In the genomic region with DNA sequence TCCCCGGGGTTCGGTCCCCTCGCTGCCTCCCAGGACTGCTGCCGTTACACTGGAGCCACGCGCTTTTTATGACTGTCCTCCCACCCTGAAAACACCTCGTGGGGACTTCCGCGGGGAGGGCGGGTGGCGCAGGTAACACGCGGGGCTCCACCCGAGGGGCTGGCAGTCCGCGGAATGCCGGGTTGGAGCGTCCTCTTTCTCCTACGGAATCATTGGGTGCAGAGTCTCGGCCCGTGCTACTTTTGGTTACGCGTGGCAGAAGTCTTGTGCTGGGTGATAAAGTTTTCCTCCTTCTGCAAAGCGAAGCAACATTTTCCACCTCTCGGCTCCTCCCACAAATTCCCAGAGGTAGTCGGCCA, we compare ENCODE assay signal across 8 mouse cellular contexts. TPM values are rescaled to one million over a fixed set of nuclear protein-coding genes. Genes with fewer than 3 reads are reported as not detected.
A peak's percentile ranks its signal among the peaks of the same experiment; 100 is the strongest.
DNase-seq lines count a peak whose midpoint lies in the region; ATAC-seq and TF ChIP-seq lines count a peak whose summit lies in the region.

No protein-coding gene starts in this region.

- under 1% methylated on average over 26 of the region's 26 CpGs for WGBS in kidney, postnatal 0 days
- under 1% methylated on average over 26 of the region's 26 CpGs for whole genome bisulfite sequencing in forebrain, embryonic 14.5 days
- under 1% methylated on average over 26 of the region's 26 CpGs for WGBS in limb, embryonic 11.5 days
- WGBS in midbrain, postnatal 0 days, result under 1% methylated on average over 26 of the region's 26 CpGs

- no peak for TF ChIP-seq EP300 in MEL (IDR thresholded peaks at IDR 0.05; ENCODE audit: low read depth in 1 of 2, low read length in 2 of 2)

- TF ChIP-seq CTCF in kidney, postnatal 0 days (IDR thresholded peaks at IDR 0.05; ENCODE audit: low read depth), result no peak
- no peak for TF ChIP-seq CTCF in MEL (IDR thresholded peaks at IDR 0.05 in 2 of 3, conservative IDR thresholded peaks at IDR 0.05 in 1 of 3; ENCODE audit: control insufficient read depth in 1 of 3, insufficient read depth in 1 of 3, low read depth in 2 of 3, low read length in 3 of 3, poor library complexity in 1 of 3, severe bottlenecking in 1 of 3)
- TF ChIP-seq CTCF in midbrain, postnatal 0 days (IDR thresholded peaks at IDR 0.05), result no peak

- peaks cover 24% of the 10 kb centered on the region for H3K79me2 ChIP-seq in MEL (ENCODE audit: control insufficient read depth, insufficient read depth, low read length, poor library complexity)

- TF ChIP-seq POLR2A in MEL (IDR thresholded peaks at IDR 0.05; ENCODE audit: control insufficient read depth in 1 of 2, insufficient read depth in 1 of 2, low read depth in 1 of 2, low read length in 2 of 2, poor library complexity in 1 of 2), result no peak

- H3K9me3 ChIP-seq in kidney, postnatal 0 days (replicated peaks; ENCODE audit: low read length), result no peaks in the 10 kb centered on the region
- no peaks in the 10 kb centered on the region for H3K9me3 ChIP-seq in MEL (replicated peaks; ENCODE audit: insufficient read depth, low read length)
- no peaks in the 10 kb centered on the region for H3K9me3 ChIP-seq in forebrain, embryonic 14.5 days (replicated peaks; ENCODE audit: control insufficient read depth, low read length)
- H3K9me3 ChIP-seq in limb, embryonic 11.5 days (ENCODE audit: control insufficient read depth, low read length), result no peaks in the 10 kb centered on the region
- no peaks in the 10 kb centered on the region for H3K9me3 ChIP-seq in midbrain, postnatal 0 days (ENCODE audit: low read length)

- H3K27me3 ChIP-seq in kidney, postnatal 0 days (ENCODE audit: insufficient read depth, low read length), result no peaks in the 10 kb centered on the region
- H3K27me3 ChIP-seq in MEL (ENCODE audit: control insufficient read depth in 1 of 2, insufficient read depth in 2 of 2, low read length in 2 of 2), result no peaks in the 10 kb centered on the region
- H3K27me3 ChIP-seq in forebrain, embryonic 14.5 days (replicated peaks; ENCODE audit: control insufficient read depth, insufficient read depth, low read length), result peaks cover 35% of the 10 kb centered on the region
- H3K27me3 ChIP-seq in limb, embryonic 11.5 days (ENCODE audit: control insufficient read depth, insufficient read depth, low read length), result peaks cover 36% of the 10 kb centered on the region
- peaks cover 12% of the 10 kb centered on the region for H3K27me3 ChIP-seq in midbrain, postnatal 0 days (ENCODE audit: insufficient read depth, low read length)

- peak; percentile 21; the same call in 1 of the 2 replicates for ATAC-seq in kidney, postnatal 0 days (replicated peaks; ENCODE audit: low FRiP score, low read depth)
- ATAC-seq in forebrain, embryonic 14.5 days, result peak; percentile 10; the same call in 1 of the 2 replicates
- no peak for ATAC-seq in limb, embryonic 11.5 days (ENCODE audit: insufficient number of reproducible peaks, low FRiP score, low TSS enrichment, low read depth)
- no peak for ATAC-seq in midbrain, postnatal 0 days (ENCODE audit: low FRiP score)

- no peak for TF ChIP-seq RAD21 in MEL (IDR thresholded peaks at IDR 0.05; ENCODE audit: low read depth, low read length)

- peaks cover 13% of the 10 kb centered on the region for H3K4me1 ChIP-seq in kidney, postnatal 0 days (replicated peaks; ENCODE audit: insufficient read depth, low read length)
- H3K4me1 ChIP-seq in MEL (ENCODE audit: control insufficient read depth in 1 of 2, insufficient read depth in 2 of 2, low read length in 2 of 2), result peaks cover 6 to 23% of the 10 kb centered on the region in 2 experiments; a peak in 3 of 4 replicates
- peaks cover 10% of the 10 kb centered on the region for H3K4me1 ChIP-seq in forebrain, embryonic 14.5 days (ENCODE audit: control insufficient read depth, insufficient read depth, low read length)
- peaks cover 7% of the 10 kb centered on the region; the same call in 1 of the 2 replicates for H3K4me1 ChIP-seq in limb, embryonic 11.5 days (ENCODE audit: control insufficient read depth, insufficient read depth, low read length)
- H3K4me1 ChIP-seq in midbrain, postnatal 0 days (ENCODE audit: insufficient read depth, low read length), result no peaks in the 10 kb centered on the region

- H3K4me2 ChIP-seq in kidney, postnatal 0 days (ENCODE audit: low read length), result peak overlapping the region; percentile 100
- H3K4me2 ChIP-seq in forebrain, embryonic 14.5 days (ENCODE audit: low read length), result peak overlapping the region; percentile 99
- H3K4me2 ChIP-seq in limb, embryonic 11.5 days (ENCODE audit: low read depth, severe bottlenecking), result peak overlapping the region; percentile 97
- peak overlapping the region; percentile 100 for H3K4me2 ChIP-seq in midbrain, postnatal 0 days (ENCODE audit: low read depth, low read length, poor library complexity, severe bottlenecking)

- H3K27ac ChIP-seq in kidney, postnatal 0 days, result peak overlapping the region; percentile 77
- peak overlapping the region; percentile 62 for H3K27ac ChIP-seq in MEL (ENCODE audit: control insufficient read depth, low read depth, low read length)
- H3K27ac ChIP-seq in forebrain, embryonic 14.5 days (ENCODE audit: low read depth, low read length), result no peak overlapping the region
- H3K27ac ChIP-seq in limb, embryonic 11.5 days (replicated peaks; ENCODE audit: low read depth, low read length), result no peak overlapping the region
- no peak overlapping the region for H3K27ac ChIP-seq in midbrain, postnatal 0 days (ENCODE audit: low read depth, low read length)

- DNase-seq in kidney, postnatal 0 days (ENCODE audit: low spot score), result peak; percentile 24
- no peak for DNase-seq in kidney, adult 9 months
- DNase-seq in MEL (ENCODE audit: low read depth, low spot score), result no peak
- DNase-seq in forebrain, embryonic 14.5 days (ENCODE audit: low spot score), result no peak
- DNase-seq in limb, embryonic 11.5 days (ENCODE audit: low spot score), result peak; percentile 55
- no peak for DNase-seq in midbrain, postnatal 0 days (ENCODE audit: low spot score)
- DNase-seq in adrenal gland, adult 8-10 months, result no peak
- no peak for DNase-seq in urinary bladder, postnatal 4 days (ENCODE audit: low spot score in 2 of 2)

- peak overlapping the region; percentile 59 for H3K4me3 ChIP-seq in kidney, postnatal 0 days (replicated peaks; ENCODE audit: low read depth, low read length)
- peak overlapping the region; percentile 75 to 78 for H3K4me3 ChIP-seq in MEL (ENCODE audit: control insufficient read depth in 1 of 2, insufficient read depth in 1 of 2, low read depth in 2 of 2, low read length in 2 of 2)
- H3K4me3 ChIP-seq in forebrain, embryonic 14.5 days (ENCODE audit: low read depth, low read length), result peak overlapping the region; percentile 49
- peak overlapping the region; percentile 53 for H3K4me3 ChIP-seq in limb, embryonic 11.5 days (ENCODE audit: low read depth, low read length)
- H3K4me3 ChIP-seq in midbrain, postnatal 0 days (ENCODE audit: low read depth, low read length), result peak overlapping the region; percentile 57

- H3K36me3 ChIP-seq in kidney, postnatal 0 days (ENCODE audit: insufficient read depth, low read length), result no peaks in the 10 kb centered on the region
- peaks cover 0 to 7% of the 10 kb centered on the region in 2 experiments; a peak in 1 of 4 replicates for H3K36me3 ChIP-seq in MEL (ENCODE audit: control insufficient read depth in 1 of 2, insufficient read depth in 2 of 2, low read length in 2 of 2)
- H3K36me3 ChIP-seq in forebrain, embryonic 14.5 days (ENCODE audit: control insufficient read depth, insufficient read depth, low read length), result no peaks in the 10 kb centered on the region
- H3K36me3 ChIP-seq in limb, embryonic 11.5 days (ENCODE audit: control insufficient read depth, insufficient read depth, low read length), result no peaks in the 10 kb centered on the region
- H3K36me3 ChIP-seq in midbrain, postnatal 0 days (ENCODE audit: insufficient read depth, low read length), result no peaks in the 10 kb centered on the region

- H3K9ac ChIP-seq in kidney, postnatal 0 days (ENCODE audit: low read depth, low read length), result peak overlapping the region; percentile 58
- H3K9ac ChIP-seq in MEL (ENCODE audit: control insufficient read depth, low read depth, low read length, poor library complexity, severe bottlenecking), result peak overlapping the region; percentile 83
- H3K9ac ChIP-seq in forebrain, embryonic 14.5 days (ENCODE audit: low read length), result peak overlapping the region; percentile 54
- peak overlapping the region; percentile 19; the same call in 1 of the 2 replicates for H3K9ac ChIP-seq in limb, embryonic 11.5 days (ENCODE audit: low read length)
- peak overlapping the region; percentile 61 for H3K9ac ChIP-seq in midbrain, postnatal 0 days (replicated peaks; ENCODE audit: low read length, poor library complexity, severe bottlenecking)

TF ChIP-seq in MEL, 35 proteins besides CTCF, POLR2A, EP300 and RAD21:
- TF ChIP-seq BHLHE40 (IDR thresholded peaks at IDR 0.05; ENCODE audit: borderline replicate concordance, low read depth, low read length) (no peak), MAX (IDR thresholded peaks at IDR 0.05; ENCODE audit: low read length) (peak; percentile 1; the same call in 1 of the 2 replicates), SMC3 (IDR thresholded peaks at IDR 0.05; ENCODE audit: low read depth, low read length) (no peak), POLR2AphosphoS2 (IDR thresholded peaks at IDR 0.05; ENCODE audit: low read length) (no peak; the same call in 1 of the 2 replicates), MXI1 (IDR thresholded peaks at IDR 0.05; ENCODE audit: low read depth, low read length) (peak; percentile 16; the same call in 1 of the 2 replicates), SIN3A (IDR thresholded peaks at IDR 0.05; ENCODE audit: low read length) (peak; percentile 33; the same call in 1 of the 2 replicates), ELF1 (IDR thresholded peaks at IDR 0.05; ENCODE audit: low read depth, low read length) (no peak), MYC (IDR thresholded peaks at IDR 0.05; ENCODE audit: low read depth, low read length) (no peak), GABPA (IDR thresholded peaks at IDR 0.05; ENCODE audit: low read depth, low read length) (no peak)

RNA-seq across cellular contexts. Expression of gene Prkag2, which starts 0.3 kb away (rescaled TPM):
- 36.4 and 39.4 TPM in 2 replicates for polyA plus RNA-seq in kidney, postnatal 0 days (2015; fragmentation: Nextera tagmentation; extraction: Ambion mirVana)
- total RNA-seq in MEL (2012; rRNA removed), result 7.7 and 8.0 TPM in 2 replicates
- 10 to 100 TPM in 1 of 2 experiments, not detected in 1; 27.9 TPM for polyA plus RNA-seq in MEL (2012; ENCODE audit: insufficient read depth in 1 of 2, insufficient read length in 2 of 2, low read depth in 1 of 2, low replicate concordance in 2 of 2, missing spikeins in 1 of 2)
- 80.6 and 93.2 TPM in 2 replicates for polyA plus RNA-seq in forebrain, embryonic 14.5 days (2014; fragmentation: Nextera tagmentation; extraction: Ambion mirVana)
- 32.6 and 33.2 TPM in 2 replicates for polyA plus RNA-seq in limb, embryonic 11.5 days (2014; fragmentation: Nextera tagmentation; extraction: Ambion mirVana)
- 51.6 and 63.1 TPM in 2 replicates for total RNA-seq in midbrain, postnatal 0 days (2014; rRNA removed)
- 101 and 103 TPM in 2 replicates for polyA plus RNA-seq in midbrain, postnatal 0 days (2015; fragmentation: Nextera tagmentation; extraction: Ambion mirVana)
- total RNA-seq in adrenal gland, adult 8-10 months (2022), result 10 to 100 TPM; 30.7 to 56.0 (median 42.9) TPM

Comparison
In these comparisons a context has a peak if more than half of its experiments do, and no peak if none do; other contexts are left out.
1. DNase-seq: peak in kidney, postnatal 0 days (single experiment) and limb, embryonic 11.5 days (single experiment); none in kidney, adult 9 months (single experiment), MEL (single experiment), forebrain, embryonic 14.5 days (single experiment), midbrain, postnatal 0 days (single experiment), adrenal gland, adult 8-10 months (single experiment) and urinary bladder, postnatal 4 days (0 of 2).
2. ATAC-seq: peak in kidney, postnatal 0 days (single experiment) and forebrain, embryonic 14.5 days (single experiment); none in limb, embryonic 11.5 days (single experiment) and midbrain, postnatal 0 days (single experiment).
3. H3K27ac ChIP-seq: peak in kidney, postnatal 0 days (single experiment) and MEL (single experiment); none in forebrain, embryonic 14.5 days (single experiment), limb, embryonic 11.5 days (single experiment) and midbrain, postnatal 0 days (single experiment).
4. H3K9ac ChIP-seq: peak in every context shown above with its lines; median percentile 83 in MEL; 61 in midbrain, postnatal 0 days; 58 in kidney, postnatal 0 days; 54 in forebrain, embryonic 14.5 days; 19 in limb, embryonic 11.5 days.
5. Peak in every context shown above with its lines, with median percentiles within 50 percentile points of each other: H3K4me2 ChIP-seq and H3K4me3 ChIP-seq.